Mouse (Mus musculus): ENCODE measurements around the gene Ddx19a. TPM values are rescaled to one million over a fixed set of nuclear protein-coding genes. Genes with fewer than 3 reads are reported as not detected.

Ddx19a gene
- total RNA-seq, 1 experiment from 2014 or later: 45.6 TPM

Other genes starting within 250 kb of the Ddx19a start
- gene Il34, start 191.9 kb downstream of the Ddx19a start, total RNA-seq (2017): not detected in 2 replicates
- gene Cog4, start 151.2 kb downstream of the Ddx19a start, total RNA-seq (2017): 28.0 and 31.5 TPM in 2 replicates
- gene Sf3b3, start 151.0 kb downstream of the Ddx19a start, total RNA-seq (2017): 184 and 205 TPM in 2 replicates
- gene Fuk, start 95.3 kb downstream of the Ddx19a start, total RNA-seq (2017): 3.3 and 5.6 TPM in 2 replicates
- gene St3gal2, start 77.9 kb downstream of the Ddx19a start, total RNA-seq (2017): 7.1 and 12.3 TPM in 2 replicates
- gene Ddx19b, start 34.0 kb upstream of the Ddx19a start, total RNA-seq (2017): 15.7 and 17.2 TPM in 2 replicates
- 33.8 and 35.0 TPM in 2 replicates for gene Aars, start 35.3 kb upstream of the Ddx19a start, total RNA-seq (2017)
- 20.1 and 25.7 TPM in 2 replicates for gene Exosc6, start 58.5 kb upstream of the Ddx19a start, total RNA-seq (2017)
- not detected in 2 replicates for gene Clec18a, start 94.6 kb upstream of the Ddx19a start, total RNA-seq (2017)
- gene Pdpr, start 96.8 kb upstream of the Ddx19a start, total RNA-seq (2017): 19.0 and 27.2 TPM in 2 replicates

All from hematopoietic stem cell, adult 5-6 weeks (primary cell).